Mouse (Mus musculus) C2C12 (cell line): ENCODE measurements around the gene Spr.
"Not testable (repeated sequence)": the region's sequence is repeated elsewhere in the genome, so short reads cannot be mapped to it uniquely, and the experiment has no call there.

Source experiments
- CTCF ChIP-seq: IDR thresholded peaks from one replicate; pipeline ENCODE4 v1.5.1; 2011; ENCODE audit not compliant: control insufficient read depth, insufficient read depth, insufficient read length
- MAX ChIP-seq: IDR thresholded peaks from one replicate; pipeline ENCODE4 v1.6.1; 2011; ENCODE audit warnings: mild to moderate bottlenecking, control low read depth

DNA sequence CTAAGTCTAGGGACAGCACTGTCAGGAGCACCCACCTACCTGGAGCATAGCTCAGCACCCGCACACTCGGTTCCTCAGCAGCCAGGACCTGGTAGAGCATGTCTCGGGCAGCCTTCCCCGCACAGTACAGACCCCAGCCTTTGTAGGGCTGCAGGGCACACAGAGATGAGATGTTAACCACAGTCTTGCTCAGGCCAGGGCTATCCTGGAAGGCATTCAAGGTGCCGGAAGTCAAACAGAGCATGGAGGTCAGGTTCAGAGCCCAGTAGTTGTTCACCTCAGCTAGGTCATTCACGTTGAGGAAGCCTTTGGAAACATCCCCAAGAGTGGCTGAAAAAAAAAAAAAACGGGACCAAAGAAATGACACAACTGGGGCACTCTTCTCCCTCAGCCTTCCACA lies 782 bp downstream of the Spr start:
- not testable (repeated sequence) for TF ChIP-seq CTCF, MAX
